Mouse (Mus musculus): ENCODE measurements around the gene Kcnc4.
A peak's percentile ranks its signal among the peaks of the same experiment; 100 is the strongest.

DNA sequence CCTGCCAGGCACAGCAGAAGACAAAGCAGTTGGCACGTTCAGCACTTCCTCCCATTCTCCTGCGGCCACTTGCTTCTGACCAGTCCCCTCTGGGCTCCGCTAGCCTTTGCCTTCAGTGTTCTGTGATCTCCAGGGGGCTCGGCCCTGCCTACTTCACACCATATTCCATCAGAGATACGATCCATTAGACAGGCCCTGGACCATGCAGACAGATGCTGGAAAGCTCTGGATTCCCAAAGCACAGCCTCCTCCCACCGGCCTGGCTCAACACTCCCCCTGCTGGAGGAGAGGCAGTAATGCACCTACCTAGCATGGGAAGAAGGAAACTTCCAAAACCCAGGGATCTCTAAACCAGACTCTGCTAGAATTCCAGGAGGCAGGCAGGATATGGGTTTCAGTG lies 12.8 kb upstream of the Kcnc4 start:
- TF ChIP-seq CTCF (IDR thresholded peaks at IDR 0.05; ENCODE audit: extremely low read depth, insufficient read length, insufficient replicate concordance, low read depth, low read length), result peak; percentile 88
- TF ChIP-seq POLR2A (IDR thresholded peaks at IDR 0.05; ENCODE audit: low read depth, low read length), result no peak
